Mouse (Mus musculus) bone marrow, adult 2 months (tissue): ENCODE measurements around the gene Ebp.

ENCODE experiments used
- CTCF ChIP-seq: fragments of 200-500 bp; IDR thresholded peaks from 2 replicates; pipeline ENCODE4 v1.5.1; 2011; ENCODE audit warnings: low read length, control low read depth; ENCODE audit not compliant: control insufficient read depth, insufficient read depth
- POLR2A ChIP-seq: fragments of 200-500 bp; IDR thresholded peaks from 2 replicates; pipeline ENCODE4 v1.6.1; 2011; ENCODE audit warnings: low read depth, mild to moderate bottlenecking, control low read depth, low read length, borderline replicate concordance; ENCODE audit not compliant: control insufficient read depth

DNA sequence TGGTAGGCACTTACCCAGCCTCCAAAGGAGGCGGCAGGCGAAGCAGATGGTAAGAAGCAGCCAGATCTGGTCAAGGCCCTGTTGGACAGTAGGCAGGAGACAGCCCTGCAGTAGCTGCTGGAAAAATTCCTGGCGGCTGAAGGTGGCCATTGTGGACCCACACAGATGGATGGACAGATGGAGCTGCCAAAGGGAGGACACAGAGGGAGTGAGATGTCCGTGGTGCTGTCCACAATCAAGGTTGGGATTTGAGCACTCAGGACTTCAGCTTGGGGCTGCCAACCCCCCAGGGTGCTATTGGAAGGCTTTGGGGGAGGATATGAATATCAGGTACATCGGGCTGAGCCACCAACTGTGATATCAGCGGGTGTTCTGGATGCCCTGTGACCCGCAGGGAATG is 12.2 kb upstream of the Ebp start:
- TF ChIP-seq POLR2A (no peak), CTCF (no peak)
